Mouse (Mus musculus) layer of hippocampus, adult 2 months (tissue): ENCODE results near the gene Aqp9. TPM values are rescaled to one million over a fixed set of nuclear protein-coding genes. Genes with fewer than 3 reads are reported as not detected.

ENCODE experiments used
- DNase-seq, 2 experiments: peaks; one replicate each; pipeline ENCODE4 v3.0.0; 2022; ENCODE audit warnings: low spot score in 2 of 2
- H3K27ac ChIP-seq: fragments of 200-600 bp; 2 replicates; pipeline ENCODE4 v1.8.1; 2022
- H3K4me3 ChIP-seq: fragments of 200-600 bp; 2 replicates; pipeline ENCODE4 v1.8.1; 2022; ENCODE audit warnings: mild to moderate bottlenecking
- CTCF ChIP-seq: fragments of 200-600 bp; conservative IDR thresholded peaks from 2 replicates; pipeline ENCODE4 v1.8.1; 2022; ENCODE audit warnings: antibody characterized with exemption, mild to moderate bottlenecking, moderate library complexity
- total RNA-seq, 2 experiments: library from RNA; stranded (reverse); gene quantifications; 2 replicates each; pipeline ENCODE4 v1.2.3; 2021

Aqp9 gene
- total RNA-seq, 2 experiments from 2014 or later: 1.5 to 3.5 TPM

DNA sequence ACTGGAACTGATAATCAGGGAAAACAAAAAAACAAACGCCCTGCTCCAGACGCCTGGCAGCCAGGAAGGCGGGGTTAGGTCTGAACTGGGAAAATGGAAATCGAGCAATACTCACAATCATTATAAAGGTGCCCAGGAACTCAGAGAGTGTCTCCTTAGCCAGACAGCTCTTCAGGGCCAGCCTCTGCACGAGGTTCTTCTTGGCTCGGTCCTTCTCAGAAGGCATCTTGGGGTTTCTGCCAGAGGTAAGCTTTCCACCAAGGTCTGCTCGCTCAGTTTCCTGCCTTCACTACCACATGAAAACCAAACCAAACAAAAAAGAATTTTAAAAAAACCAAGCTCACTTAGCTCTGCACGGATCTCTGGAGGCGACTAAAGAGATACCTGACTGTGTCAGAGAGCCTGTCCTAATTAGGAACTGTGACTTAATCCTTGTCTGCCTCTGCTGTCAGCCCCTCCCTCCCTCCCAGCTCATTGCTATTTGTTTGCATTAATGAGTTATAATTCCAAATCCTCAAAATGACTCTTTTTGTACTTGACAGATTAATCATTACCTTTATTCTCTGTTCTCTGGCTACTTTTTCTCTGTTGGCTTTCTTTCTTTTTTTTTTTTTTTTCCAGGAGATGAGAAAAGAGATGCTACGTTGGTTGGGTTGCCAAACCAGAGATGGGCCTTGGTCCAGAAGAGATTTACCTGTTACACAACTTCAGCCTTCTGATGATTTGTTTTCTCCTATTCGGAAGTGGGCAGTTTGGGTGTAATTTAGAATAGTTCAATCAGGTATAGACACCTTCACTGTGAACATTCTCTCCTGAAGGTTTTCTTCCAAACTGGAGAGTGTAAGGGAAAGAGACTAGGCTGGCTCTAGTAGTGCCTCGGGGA, 5.4 kb downstream of the Aqp9 start:
- H3K4me3 ChIP-seq: no peak overlapping the region
- no peak for DNase-seq
- TF ChIP-seq CTCF: no peak
- no peak overlapping the region for H3K27ac ChIP-seq

- no peak for TF ChIP-seq CTCF
- no peak overlapping the region for H3K27ac ChIP-seq
- H3K4me3 ChIP-seq: no peak overlapping the region
- DNase-seq: no peak
Observed at GRCm38 (mm10) chr9:71162131-71162857, 6.2 kb downstream of the Aqp9 start.

DNA sequence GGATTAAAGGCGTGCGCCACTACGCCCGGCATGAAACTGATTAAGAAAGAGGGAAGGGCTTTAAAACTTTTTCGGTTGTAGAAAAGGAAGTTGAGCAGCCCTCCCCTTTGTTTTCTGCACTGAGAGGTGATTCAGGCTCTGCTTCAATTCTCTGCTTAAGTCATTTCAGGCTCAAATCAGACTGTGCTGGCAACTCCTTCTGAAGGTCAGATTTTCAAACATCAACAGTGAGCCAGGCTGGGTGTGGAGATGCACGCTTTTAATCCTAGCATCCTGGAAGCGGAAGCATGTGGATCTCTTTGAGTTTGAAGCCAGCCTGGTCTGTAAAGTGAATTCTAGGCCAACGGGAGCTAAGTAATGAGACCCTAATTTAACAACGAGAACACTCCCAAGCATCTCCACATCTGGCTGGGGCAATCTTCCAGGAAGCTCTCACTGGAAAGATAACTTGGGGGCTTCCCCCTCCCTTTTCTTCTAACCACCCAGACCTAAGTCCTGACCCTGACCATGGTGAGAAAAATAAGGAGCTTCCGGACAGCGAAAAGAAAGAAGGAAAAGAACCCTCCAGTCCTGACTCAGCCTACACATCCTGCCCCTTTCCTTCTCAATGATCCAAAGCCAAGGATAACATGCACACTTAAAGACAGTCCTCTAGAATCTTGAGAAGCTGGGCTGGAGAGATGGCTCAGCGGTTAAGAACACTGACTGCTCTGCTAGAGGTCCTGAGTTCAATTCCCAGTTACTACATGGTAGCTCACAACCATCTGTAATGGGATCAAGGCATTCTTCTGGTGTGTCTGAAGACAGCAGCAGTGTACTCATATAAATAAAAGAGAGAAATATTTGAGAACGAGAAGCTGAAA, 7.4 kb downstream of the Aqp9 start:
- Histone ChIP-seq H3K4me3 (no peak overlapping the region), H3K27ac (no peak overlapping the region)
- no peak for DNase-seq
- TF ChIP-seq CTCF: no peak

DNA sequence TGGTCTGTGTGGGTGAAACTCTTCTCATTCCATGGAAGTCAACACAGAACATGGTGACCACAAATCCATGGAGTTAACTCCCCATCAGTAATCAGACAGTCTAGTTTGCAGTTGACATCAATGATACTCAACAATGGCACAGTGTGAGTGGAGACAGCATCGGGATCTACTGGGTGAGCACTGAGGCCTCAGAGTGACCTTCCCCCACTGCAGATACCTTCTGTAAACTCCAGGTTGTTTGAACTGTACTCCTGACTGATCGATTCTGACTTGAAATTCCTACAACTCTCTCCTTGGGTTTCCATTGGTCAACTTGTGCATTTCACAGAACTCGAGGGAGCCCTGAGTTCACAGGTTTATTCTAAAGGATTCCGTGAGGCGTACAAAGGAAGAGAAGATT, 8.8 kb downstream of the Aqp9 start:
- TF ChIP-seq CTCF: no peak
- no peak overlapping the region for H3K4me3 ChIP-seq
- no peak for DNase-seq
- no peak overlapping the region for H3K27ac ChIP-seq

DNA sequence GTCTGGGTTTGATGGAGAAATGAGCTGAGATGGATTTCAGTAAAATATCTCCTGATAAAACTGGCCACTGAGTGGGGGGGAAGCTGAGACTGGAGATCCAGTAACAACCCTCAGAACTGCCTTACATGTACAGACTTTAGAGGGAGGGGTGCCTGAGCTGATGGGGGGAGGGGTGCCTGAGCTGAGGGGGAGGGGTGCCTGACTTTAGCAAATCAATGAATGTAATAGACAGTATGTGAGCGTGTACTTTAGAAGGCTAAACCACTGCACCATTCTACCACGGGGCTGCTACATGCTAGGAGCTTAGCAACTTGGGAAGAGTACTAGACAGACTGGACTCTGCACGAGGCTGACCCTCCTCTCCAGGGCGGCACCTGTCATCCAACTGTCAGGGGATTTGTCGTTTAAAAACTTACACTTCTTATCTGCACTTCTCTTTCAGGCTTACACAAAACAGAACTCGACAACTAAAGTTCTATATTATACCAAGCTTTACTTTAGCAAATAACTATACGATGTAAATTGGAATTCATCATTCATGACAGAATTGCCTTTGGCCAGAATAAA, 9.3 kb downstream of the Aqp9 start:
- no peak overlapping the region for H3K4me3 ChIP-seq
- no peak for DNase-seq
- no peak overlapping the region for H3K27ac ChIP-seq
- TF ChIP-seq CTCF: no peak

- no peak overlapping the region for H3K4me3 ChIP-seq
- DNase-seq: no peak
- no peak for TF ChIP-seq CTCF
- no peak overlapping the region for H3K27ac ChIP-seq
Observed at GRCm38 (mm10) chr9:71157921-71158646, 10.4 kb downstream of the Aqp9 start.

DNA sequence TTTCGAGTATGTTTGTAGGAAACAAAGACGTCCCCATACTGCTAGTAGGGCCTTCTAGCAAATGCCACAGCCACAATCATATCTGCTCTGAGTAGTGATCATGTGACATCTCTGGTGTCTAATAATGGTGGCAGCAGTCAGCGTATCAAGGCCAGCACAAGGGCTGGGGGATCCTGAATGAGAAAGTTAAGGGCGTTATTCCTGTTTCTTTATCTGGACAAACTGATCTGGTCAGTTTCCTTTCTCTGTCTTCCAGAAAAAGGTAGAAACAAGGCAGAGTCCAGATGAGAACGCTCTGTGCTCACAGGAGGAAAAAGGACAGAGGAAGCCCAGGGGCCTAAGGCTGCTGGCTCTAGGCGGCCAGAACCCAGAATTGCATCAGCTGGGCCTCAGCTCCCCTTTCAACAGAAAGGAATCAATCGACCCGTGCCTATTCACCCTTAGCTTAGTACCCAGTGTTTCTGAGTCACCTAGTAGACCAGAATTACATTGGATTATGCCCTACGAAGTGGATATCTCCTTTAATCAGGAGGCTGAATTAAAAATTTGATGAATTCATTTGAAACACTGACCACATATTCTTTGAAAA, 11.9 kb downstream of the Aqp9 start:
- TF ChIP-seq CTCF: no peak
- DNase-seq: no peak
- Histone ChIP-seq H3K27ac (no peak overlapping the region), H3K4me3 (no peak overlapping the region)

DNA sequence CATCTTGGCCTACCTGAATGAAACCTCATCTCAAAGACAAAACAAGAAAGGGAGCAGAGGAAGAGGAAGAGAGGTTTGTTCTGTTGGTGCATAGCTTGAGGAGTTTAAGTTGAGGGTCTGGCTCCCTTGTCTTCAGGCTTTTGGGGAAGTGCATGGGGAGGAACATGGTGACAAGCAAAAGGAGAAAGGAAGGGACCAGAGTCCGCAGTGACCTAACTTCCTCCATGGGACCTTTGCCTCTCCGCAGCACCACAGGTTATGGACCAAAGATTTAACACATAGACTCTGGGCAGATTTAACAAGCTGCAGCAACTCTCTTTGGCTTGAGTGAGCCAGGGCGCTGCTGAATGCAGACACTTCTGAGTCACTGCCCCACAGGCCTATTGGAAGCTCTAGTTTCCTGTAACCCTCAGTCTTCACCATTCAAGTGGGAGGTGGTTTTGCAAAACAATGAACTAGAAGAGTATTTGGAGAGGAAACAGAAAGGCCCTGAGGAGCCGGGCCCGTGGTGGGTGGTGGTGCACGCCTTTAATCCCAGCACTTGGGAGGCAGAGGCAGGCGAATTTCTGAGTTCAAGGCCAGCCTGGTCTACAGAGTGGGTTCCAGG, 13.0 kb downstream of the Aqp9 start:
- no peak for TF ChIP-seq CTCF
- no peak overlapping the region for H3K4me3 ChIP-seq
- no peak overlapping the region for H3K27ac ChIP-seq
- DNase-seq: no peak

- no peak for TF ChIP-seq CTCF
- Histone ChIP-seq H3K27ac (no peak overlapping the region), H3K4me3 (no peak overlapping the region)
- no peak for DNase-seq
Observed at GRCm38 (mm10) chr9:71151386-71151785, 17.1 kb downstream of the Aqp9 start.

DNA sequence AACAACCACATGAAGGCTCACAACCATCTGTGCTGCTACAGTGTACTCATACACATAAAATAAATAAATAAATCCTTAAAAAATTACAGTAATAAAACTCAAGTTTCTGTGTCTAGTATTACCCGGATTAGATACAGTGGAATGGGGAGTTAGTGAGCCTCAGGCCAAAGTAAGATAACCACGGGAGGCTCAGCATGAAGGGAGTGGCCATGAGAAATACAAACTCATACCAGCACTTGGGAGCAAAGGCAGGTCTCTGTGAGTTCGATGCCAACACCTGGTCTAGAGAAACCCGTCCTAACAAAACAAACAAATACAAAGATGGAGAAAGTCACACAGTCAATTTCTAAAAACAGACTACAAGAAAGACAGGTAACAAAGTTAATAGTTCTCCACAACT, 18.3 kb downstream of the Aqp9 start:
- no peak for TF ChIP-seq CTCF
- Histone ChIP-seq H3K4me3 (no peak overlapping the region), H3K27ac (no peak overlapping the region)
- DNase-seq: no peak

- no peak for TF ChIP-seq CTCF
- DNase-seq: no peak
- Histone ChIP-seq H3K27ac (no peak overlapping the region), H3K4me3 (no peak overlapping the region)
Observed at GRCm38 (mm10) chr9:71148890-71149289, 19.6 kb downstream of the Aqp9 start.
